Mouse (Mus musculus) liver, adult 2 months (tissue): ENCODE results near the gene Gm11639. TPM values are rescaled to one million over a fixed set of nuclear protein-coding genes. Genes with fewer than 3 reads are reported as not detected.

ENCODE experiments used
- DNase-seq: peaks from one replicate; pipeline ENCODE4 v3.0.0-alpha.2; 2011; ENCODE audit warnings: low read depth, low spot score; ENCODE audit errors: extremely low read depth
- H3K27ac ChIP-seq: fragments of 200-500 bp; replicated peaks from 2 replicates; pipeline ENCODE4 v1.5.1; 2012; ENCODE audit warnings: low read depth, mild to moderate bottlenecking, control low read depth, inconsistent platforms, low read length; ENCODE audit not compliant: insufficient read depth
- H3K27me3 ChIP-seq: fragments of 200-500 bp; 2 replicates; pipeline ENCODE4 v1.6.1; 2012; ENCODE audit warnings: mild to moderate bottlenecking, moderate library complexity, low read length, inconsistent platforms; ENCODE audit not compliant: control insufficient read depth, insufficient read depth
- H3K36me3 ChIP-seq: fragments of 200-500 bp; 2 replicates; pipeline ENCODE4 v1.6.1; 2012; ENCODE audit warnings: low read length, inconsistent platforms; ENCODE audit not compliant: control insufficient read depth, insufficient read depth
- H3K4me1 ChIP-seq: fragments of 200-500 bp; 2 replicates; pipeline ENCODE4 v1.6.1; 2011; ENCODE audit warnings: low read length; ENCODE audit not compliant: control insufficient read depth, insufficient read depth
- H3K4me3 ChIP-seq: fragments of 200-500 bp; 2 replicates; pipeline ENCODE4 v1.5.1; 2011; ENCODE audit warnings: low read depth, mild to moderate bottlenecking, control low read depth, low read length, moderate library complexity; ENCODE audit not compliant: insufficient read depth
- H3K79me2 ChIP-seq: fragments of 200-500 bp; 2 replicates; pipeline ENCODE4 v1.6.1; 2012; ENCODE audit warnings: inconsistent platforms, mild to moderate bottlenecking, low read length, moderate library complexity; ENCODE audit not compliant: control insufficient read depth, insufficient read depth
- H3K9ac ChIP-seq: fragments of 200-500 bp; 2 replicates; pipeline ENCODE4 v1.6.1; 2012; ENCODE audit warnings: low read depth, mild to moderate bottlenecking, control low read depth, inconsistent platforms, low read length
- CTCF ChIP-seq: fragments of 200-500 bp; IDR thresholded peaks from 2 replicates; pipeline ENCODE4 v1.5.1; 2011; ENCODE audit warnings: low read depth, low read length, control low read depth
- POLR2A ChIP-seq: fragments of 200-500 bp; IDR thresholded peaks from 2 replicates; pipeline ENCODE4 v1.6.1; 2011; ENCODE audit warnings: low read length, control low read depth; ENCODE audit not compliant: insufficient read depth; ENCODE audit errors: extremely low read depth
- WGBS: fragments of 180-500 bp; shearing (Covaris S2); methylation state at CpG from one replicate; pipeline ENCODE4 v1.1.7; 2018; 5-methylcytosine and 5-hydroxymethylcytosine counted together
- polyA plus RNA-seq: library from polyadenylated mRNA; depleted of rRNA; stranded (reverse); fragments of >200 nt; gene quantifications from 2 replicates; pipeline ENCODE4 v1.2.3, GENCODE M21; 2012
- total RNA-seq: library from RNA; depleted of rRNA; stranded (reverse); fragments of >200 nt; gene quantifications from 2 replicates; pipeline ENCODE4 v1.2.3, GENCODE M21; 2014

Gene Gm11639
- total and polyA plus RNA-seq, 2 experiments, result under 0.01 TPM; not detected in 1

GRCm38 (mm10) chr11:105141115-105141514 is 455.6 kb downstream of the Gm11639 start:
- H3K36me3 ChIP-seq, result peaks cover 16% of the 10 kb centered on the region
- WGBS, result 98% methylated on average over 5 of the region's 5 CpGs

GRCm38 (mm10) chr11:105143564-105143963 is 458.1 kb downstream of the Gm11639 start:
- Histone ChIP-seq H3K79me2 (no peaks in the 10 kb centered on the region), H3K27me3 (no peaks in the 10 kb centered on the region), H3K27ac (no peak overlapping the region), H3K9ac (no peak overlapping the region), H3K36me3 (peaks cover 8% of the 10 kb centered on the region), H3K4me3 (no peak overlapping the region), H3K4me1 (no peaks in the 10 kb centered on the region)
- no peak for DNase-seq
- TF ChIP-seq POLR2A (no peak), CTCF (no peak)

More at GRCm38 (mm10) chr11:105141115-105141514, 455.6 kb downstream of the Gm11639 start:
- TF ChIP-seq POLR2A (no peak), CTCF (no peak)
- Histone ChIP-seq H3K79me2 (no peaks in the 10 kb centered on the region), H3K4me1 (no peaks in the 10 kb centered on the region), H3K9ac (no peak overlapping the region), H3K4me3 (no peak overlapping the region), H3K27me3 (no peaks in the 10 kb centered on the region), H3K27ac (no peak overlapping the region)
- DNase-seq, result no peak

DNA sequence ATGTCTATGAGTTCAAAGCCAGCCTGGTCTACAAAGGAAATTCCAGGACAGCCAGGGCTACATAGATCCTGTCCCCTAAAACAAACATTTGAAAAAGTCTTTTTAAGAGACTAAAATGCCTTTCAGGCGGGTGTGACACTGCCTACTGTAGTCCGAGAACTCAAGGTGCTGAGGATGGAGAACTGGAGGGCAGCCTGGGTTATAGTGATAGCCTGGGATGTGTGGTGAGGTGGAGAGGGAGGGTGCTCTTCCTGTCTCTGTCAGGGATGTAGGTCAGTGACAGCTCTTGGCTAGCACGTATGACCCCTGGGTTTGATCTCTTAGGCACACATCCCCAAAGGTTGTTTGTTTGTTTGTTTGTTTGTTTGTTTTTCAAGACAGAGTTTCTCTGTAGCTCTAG is 458.6 kb downstream of the Gm11639 start:
- no peaks in the 10 kb centered on the region for H3K27me3 ChIP-seq
- TF ChIP-seq POLR2A (no peak), CTCF (no peak)
- H3K4me3 ChIP-seq, result no peak overlapping the region
- no peak for DNase-seq
- peaks cover 8% of the 10 kb centered on the region for H3K36me3 ChIP-seq
- H3K4me1 ChIP-seq, result no peaks in the 10 kb centered on the region
- H3K9ac ChIP-seq, result no peak overlapping the region
- no peaks in the 10 kb centered on the region for H3K79me2 ChIP-seq
- WGBS, result 86% methylated on average over 3 of the region's 3 CpGs
- no peak overlapping the region for H3K27ac ChIP-seq

- Histone ChIP-seq H3K4me1 (no peaks in the 10 kb centered on the region), H3K79me2 (no peaks in the 10 kb centered on the region), H3K27me3 (no peaks in the 10 kb centered on the region), H3K27ac (no peak overlapping the region), H3K9ac (no peak overlapping the region), H3K36me3 (peaks cover 6% of the 10 kb centered on the region), H3K4me3 (no peak overlapping the region)
- DNase-seq, result no peak
- 78% methylated on average over 11 of the region's 11 CpGs for WGBS
- TF ChIP-seq CTCF (no peak), POLR2A (no peak)
Measured at GRCm38 (mm10) chr11:105144508-105145210, 459.2 kb downstream of the Gm11639 start.

DNA sequence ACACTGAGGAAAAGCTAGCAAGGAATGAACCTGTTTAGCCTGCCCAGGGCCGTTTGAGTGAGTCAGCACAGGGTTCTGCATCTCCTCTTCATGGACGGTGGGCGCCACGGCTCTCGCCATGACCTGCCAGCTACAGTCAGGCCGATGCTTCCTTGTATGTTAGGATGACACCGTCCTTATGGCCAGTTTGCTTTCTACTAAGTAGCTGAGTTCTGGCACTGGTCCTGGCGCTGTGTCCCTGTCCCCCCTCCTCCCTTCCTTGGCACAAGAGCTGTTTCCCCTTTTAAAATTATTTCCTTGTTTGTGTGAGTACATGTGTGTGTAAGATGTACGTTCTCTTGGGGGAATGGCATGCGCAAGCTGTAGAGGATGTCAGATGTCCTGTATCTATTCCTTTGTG is 459.7 kb downstream of the Gm11639 start:
- Histone ChIP-seq H3K4me1 (no peaks in the 10 kb centered on the region), H3K79me2 (no peaks in the 10 kb centered on the region), H3K9ac (no peak overlapping the region), H3K27ac (no peak overlapping the region), H3K4me3 (no peak overlapping the region), H3K27me3 (no peaks in the 10 kb centered on the region), H3K36me3 (peaks cover under 1% of the 10 kb centered on the region; the same call in 1 of the 2 replicates)
- 77% methylated on average over 10 of the region's 10 CpGs for WGBS
- TF ChIP-seq CTCF (no peak), POLR2A (no peak)
- DNase-seq, result no peak

DNA sequence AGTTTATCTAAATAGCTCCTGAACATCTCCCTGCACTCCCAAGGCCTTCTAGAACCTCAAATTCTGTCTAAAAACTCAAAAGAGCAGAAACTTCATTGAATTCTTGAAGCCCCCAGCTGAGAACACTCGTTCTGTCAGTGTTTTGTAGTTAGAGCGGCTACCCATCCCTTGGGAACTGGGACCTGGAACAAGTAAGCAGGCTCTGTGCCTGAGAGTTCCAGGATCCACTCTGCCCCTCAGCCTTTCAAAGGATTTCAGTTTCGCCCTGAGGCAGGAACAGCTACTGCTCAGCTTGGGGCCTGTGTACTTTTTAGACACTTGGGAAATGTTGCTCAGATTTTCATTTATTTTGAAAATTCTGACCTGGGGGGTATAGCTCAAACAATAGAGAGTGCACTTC is 461.1 kb downstream of the Gm11639 start, which contains the start of gene Gm10842:
Gene Gm10842, plus strand, starts transcription at position 301 of the 400 bp plus-strand sequence.
- Histone ChIP-seq H3K4me1 (no peaks in the 10 kb centered on the region), H3K27me3 (no peaks in the 10 kb centered on the region), H3K79me2 (no peaks in the 10 kb centered on the region), H3K36me3 (no peaks in the 10 kb centered on the region), H3K9ac (no peak within 1 kb of the TSS), H3K4me3 (no peak within 1 kb of the TSS), H3K27ac (no peak within 1 kb of the TSS)
- DNase-seq, result no peak
- TF ChIP-seq POLR2A (no peak), CTCF (no peak)
- 84% methylated on average over 3 of the region's 3 CpGs for WGBS
